Mouse (Mus musculus): ENCODE measurements around the gene Akr1b8. TPM values are rescaled to one million over a fixed set of nuclear protein-coding genes. Genes with fewer than 3 reads are reported as not detected.
A peak's percentile ranks its signal among the peaks of the same experiment; 100 is the strongest.
"Not testable (repeated sequence)": the region's sequence is repeated elsewhere in the genome, so short reads cannot be mapped to it uniquely, and the experiment has no call there.

The Akr1b8 gene
- total RNA-seq, 1 experiment from 2014 or later, result 186 TPM

GRCm38 (mm10) chr6:34406746-34407145, 52.8 kb downstream of the Akr1b8 start:
- DNase-seq, result no peak

- peak; percentile 40 for DNase-seq
These were observed 53.5 kb downstream of the Akr1b8 start for GRCm38 (mm10) chr6:34407403-34407802.

GRCm38 (mm10) chr6:34412023-34412422, 58.1 kb downstream of the Akr1b8 start, which contains the start of gene Akr1b7:
Gene Akr1b7, plus strand, starts transcription at chr6:34412334.
- DNase-seq, result peak; percentile 72

GRCm38 (mm10) chr6:34412688-34413087, 58.8 kb downstream of the Akr1b8 start:
- no peak for DNase-seq

- not testable (repeated sequence) for DNase-seq
These were observed 59.5 kb downstream of the Akr1b8 start for GRCm38 (mm10) chr6:34413386-34413785.

GRCm38 (mm10) chr6:34416521-34416920, 62.6 kb downstream of the Akr1b8 start:
- peak; percentile 55 for DNase-seq

Other genes starting within 250 kb of the Akr1b8 start
- gene Slc35b4, start 177.0 kb upstream of the Akr1b8 start, total RNA-seq (2021), result 28.5 and 35.1 TPM in 2 replicates
- gene Akr1b3, start 36.6 kb upstream of the Akr1b8 start, total RNA-seq (2021), result 224 and 233 TPM in 2 replicates
- gene Akr1b10, start 30.1 kb downstream of the Akr1b8 start, total RNA-seq (2021), result 127 and 139 TPM in 2 replicates
- 1,274 and 2,079 TPM in 2 replicates for gene Akr1b7, start 58.2 kb downstream of the Akr1b8 start, total RNA-seq (2021)
- gene Bpgm, start 122.1 kb downstream of the Akr1b8 start, total RNA-seq (2021), result 21.5 and 27.4 TPM in 2 replicates
- 58.7 and 73.2 TPM in 2 replicates for gene Cald1, start 244.4 kb downstream of the Akr1b8 start, total RNA-seq (2021)